Mouse (Mus musculus) erythroblast, embryonic 14.5 days (primary cell): ENCODE results near the gene Klhl32. TPM values are rescaled to one million over a fixed set of nuclear protein-coding genes. Genes with fewer than 3 reads are reported as not detected.

Experiments
- H3K27me3 ChIP-seq: 2 replicates; pipeline ENCODE4 v1.6.1; 2012; ENCODE audit warnings: inconsistent platforms; ENCODE audit not compliant: control insufficient read depth
- H3K36me3 ChIP-seq: 2 replicates; pipeline ENCODE4 v1.6.1; 2012; ENCODE audit warnings: mild to moderate bottlenecking, inconsistent platforms; ENCODE audit not compliant: control insufficient read depth
- H3K4me1 ChIP-seq: 2 replicates; pipeline ENCODE4 v1.6.1; 2012; ENCODE audit warnings: inconsistent platforms; ENCODE audit not compliant: control insufficient read depth
- H3K4me3 ChIP-seq: replicated peaks from 2 replicates; pipeline ENCODE3; 2012; ENCODE audit warnings: moderate library complexity, mild to moderate bottlenecking, inconsistent platforms
- H3K9me3 ChIP-seq: 2 replicates; pipeline ENCODE4 v1.6.1; 2012; ENCODE audit warnings: low read length, inconsistent platforms, mixed read lengths; ENCODE audit not compliant: control insufficient read depth
- GATA1 ChIP-seq: IDR thresholded peaks from 2 replicates; pipeline ENCODE4 v1.6.1; 2012; ENCODE audit warnings: low read length, inconsistent platforms, mixed read lengths
- TAL1 ChIP-seq: IDR thresholded peaks from 3 replicates; pipeline ENCODE4 v1.6.1; 2012; ENCODE audit warnings: low read length, inconsistent platforms, mixed read lengths
- polyA plus RNA-seq: library from polyadenylated mRNA; stranded (reverse); fragments of >175 nt; gene quantifications from 2 replicates; pipeline ENCODE4 v1.2.3, GENCODE M21; 2012

Klhl32 gene
- polyA plus RNA-seq, 1 experiment, result 0.01 TPM

GRCm38 (mm10) chr4:24594824-24595223, 256.1 kb downstream of the Klhl32 start:
- Histone ChIP-seq H3K36me3 (peaks cover 96% of the 10 kb centered on the region), H3K9me3 (no peaks in the 10 kb centered on the region)
- TF ChIP-seq GATA1, result no peak
- no peak for TF ChIP-seq TAL1

GRCm38 (mm10) chr4:24583997-24584396, 266.9 kb downstream of the Klhl32 start:
- TF ChIP-seq TAL1 (no peak), GATA1 (no peak)
- Histone ChIP-seq H3K4me1 (no peaks in the 10 kb centered on the region), H3K4me3 (no peak overlapping the region), H3K36me3 (peaks cover 90% of the 10 kb centered on the region), H3K27me3 (no peaks in the 10 kb centered on the region), H3K9me3 (no peaks in the 10 kb centered on the region)

More at GRCm38 (mm10) chr4:24594824-24595223, 256.1 kb downstream of the Klhl32 start:
- Histone ChIP-seq H3K27me3 (no peaks in the 10 kb centered on the region), H3K4me1 (peaks cover 13% of the 10 kb centered on the region), H3K4me3 (no peak overlapping the region)

GRCm38 (mm10) chr4:24582295-24582694, 268.6 kb downstream of the Klhl32 start:
- Histone ChIP-seq H3K36me3 (peaks cover 90% of the 10 kb centered on the region), H3K4me3 (no peak overlapping the region), H3K27me3 (no peaks in the 10 kb centered on the region), H3K4me1 (peaks cover 4% of the 10 kb centered on the region), H3K9me3 (no peaks in the 10 kb centered on the region)
- TF ChIP-seq TAL1, result no peak
- no peak for TF ChIP-seq GATA1

- H3K4me3 ChIP-seq, result no peak overlapping the region
- H3K9me3 ChIP-seq, result peaks cover 4% of the 10 kb centered on the region; the same call in 1 of the 2 replicates
- H3K4me1 ChIP-seq, result peaks cover 14% of the 10 kb centered on the region
- H3K36me3 ChIP-seq, result peaks cover 83% of the 10 kb centered on the region
- TF ChIP-seq TAL1, result no peak
- TF ChIP-seq GATA1, result no peak
- no peaks in the 10 kb centered on the region for H3K27me3 ChIP-seq
Measured at GRCm38 (mm10) chr4:24577594-24577993, 273.3 kb downstream of the Klhl32 start.

GRCm38 (mm10) chr4:24574276-24574675, 276.6 kb downstream of the Klhl32 start:
- peaks cover 4% of the 10 kb centered on the region; the same call in 1 of the 2 replicates for H3K9me3 ChIP-seq
- no peak overlapping the region for H3K4me3 ChIP-seq
- no peaks in the 10 kb centered on the region for H3K27me3 ChIP-seq
- peaks cover 66% of the 10 kb centered on the region for H3K36me3 ChIP-seq
- peaks cover 14% of the 10 kb centered on the region for H3K4me1 ChIP-seq
- no peak for TF ChIP-seq GATA1
- no peak for TF ChIP-seq TAL1

GRCm38 (mm10) chr4:24568989-24569556, 281.9 kb downstream of the Klhl32 start:
- Histone ChIP-seq H3K36me3 (peaks cover 53% of the 10 kb centered on the region), H3K27me3 (no peaks in the 10 kb centered on the region), H3K4me1 (no peaks in the 10 kb centered on the region), H3K9me3 (no peaks in the 10 kb centered on the region), H3K4me3 (no peak overlapping the region)
- TF ChIP-seq TAL1 (no peak), GATA1 (no peak)

GRCm38 (mm10) chr4:24568026-24568425, 282.9 kb downstream of the Klhl32 start:
- Histone ChIP-seq H3K4me1 (no peaks in the 10 kb centered on the region), H3K27me3 (no peaks in the 10 kb centered on the region), H3K36me3 (peaks cover 55% of the 10 kb centered on the region), H3K9me3 (no peaks in the 10 kb centered on the region), H3K4me3 (no peak overlapping the region)
- no peak for TF ChIP-seq TAL1
- TF ChIP-seq GATA1, result no peak

Other genes starting within 250 kb of the Klhl32 start
- 0.64 and 0.69 TPM in 2 replicates for gene Ndufaf4, start 47.0 kb upstream of the Klhl32 start, polyA plus RNA-seq
- not detected in 2 replicates for gene Gpr63, start 115.3 kb upstream of the Klhl32 start, polyA plus RNA-seq